Mouse (Mus musculus) intestine, postnatal 0 days (tissue): ENCODE measurements around the gene Icos. TPM values are rescaled to one million over a fixed set of nuclear protein-coding genes. Genes with fewer than 3 reads are reported as not detected.

Experiments
- ATAC-seq: fragments of 200-750 bp; cut with Nextera tagmentation; 2 replicates; pipeline ENCODE4 v1.8.0; 2017; ENCODE audit warnings: mild to moderate bottlenecking, moderate TSS enrichment, moderate library complexity
- H3K27ac ChIP-seq: fragments of 300-500 bp; sonication (generic); 2 replicates; pipeline ENCODE4 v1.5.1; 2014; ENCODE audit warnings: mild to moderate bottlenecking, low read depth, low read length, moderate library complexity
- H3K27me3 ChIP-seq: fragments of 300-500 bp; sonication (generic); replicated peaks from 2 replicates; pipeline ENCODE4 v1.6.1; 2014; ENCODE audit warnings: low read length, mixed read lengths; ENCODE audit not compliant: control insufficient read depth, insufficient read depth
- H3K36me3 ChIP-seq: fragments of 300-500 bp; sonication (generic); 2 replicates; pipeline ENCODE4 v1.6.1; 2014; ENCODE audit warnings: mild to moderate bottlenecking, moderate library complexity; ENCODE audit not compliant: control insufficient read depth, insufficient read depth
- H3K4me1 ChIP-seq: fragments of 300-500 bp; sonication (generic); replicated peaks from 2 replicates; pipeline ENCODE4 v1.6.1; 2014; ENCODE audit warnings: antibody characterized with exemption, low read length, mixed read lengths; ENCODE audit not compliant: control insufficient read depth, insufficient read depth
- H3K4me2 ChIP-seq: fragments of 300-500 bp; sonication (generic); replicated peaks from 2 replicates; pipeline ENCODE4 v1.6.1; 2014; ENCODE audit warnings: low read depth, mild to moderate bottlenecking, moderate library complexity
- H3K4me3 ChIP-seq: fragments of 300-500 bp; sonication (generic); 2 replicates; pipeline ENCODE4 v1.5.1; 2014; ENCODE audit warnings: low read depth, low read length
- H3K9ac ChIP-seq: fragments of 300-500 bp; sonication (generic); 2 replicates; pipeline ENCODE4 v1.6.1; 2014; ENCODE audit warnings: mild to moderate bottlenecking, low read depth, low read length
- H3K9me3 ChIP-seq: fragments of 300-500 bp; sonication (generic); 2 replicates; pipeline ENCODE4 v1.6.1; 2016; ENCODE audit warnings: mixed run types; ENCODE audit not compliant: control insufficient read depth
- CTCF ChIP-seq: sonication (generic); IDR thresholded peaks from 2 replicates; pipeline ENCODE4 v1.5.1; 2016; ENCODE audit warnings: low read depth, mild to moderate bottlenecking, control low read depth, antibody characterized with exemption, moderate library complexity
- WGBS: fragments of 180-500 bp; shearing (Covaris S2); extraction: QIAGEN DNeasy Blood & Tissue Kit; methylation state at CpG from one replicate; pipeline ENCODE4 v1.1.7; 2014; 5-methylcytosine and 5-hydroxymethylcytosine counted together
- polyA plus RNA-seq: library from polyadenylated mRNA; unstranded; fragments of >200 nt; fragmentation: Nextera tagmentation; extraction: Ambion mirVana; gene quantifications from 2 replicates; pipeline ENCODE4 v1.2.1, GENCODE M21; 2015

The Icos gene
- polyA plus RNA-seq, 1 experiment from 2014 or later = 0.18 TPM

- Histone ChIP-seq H3K4me2 (no peak overlapping the region), H3K27ac (no peak overlapping the region), H3K9ac (no peak overlapping the region), H3K4me1 (no peaks in the 10 kb centered on the region), H3K27me3 (no peaks in the 10 kb centered on the region), H3K36me3 (no peaks in the 10 kb centered on the region), H3K9me3 (no peaks in the 10 kb centered on the region), H3K4me3 (no peak overlapping the region)
- TF ChIP-seq CTCF = no peak
- ATAC-seq = no peak
- WGBS = 61% methylated on average over 8 of the region's 8 CpGs
Observed at GRCm38 (mm10) chr1:60990305-60990704, 12.6 kb downstream of the Icos start.

- 73% methylated on average over 3 of the region's 3 CpGs for WGBS
- Histone ChIP-seq H3K4me1 (no peaks in the 10 kb centered on the region), H3K4me3 (no peak overlapping the region), H3K4me2 (no peak overlapping the region), H3K36me3 (no peaks in the 10 kb centered on the region), H3K27me3 (no peaks in the 10 kb centered on the region), H3K9me3 (no peaks in the 10 kb centered on the region), H3K9ac (no peak overlapping the region), H3K27ac (no peak overlapping the region)
- TF ChIP-seq CTCF = peak; percentile 37; the same call in 1 of the 2 replicates
- no peak for ATAC-seq
Observed at GRCm38 (mm10) chr1:60998008-60998557, 20.4 kb downstream of the Icos start.

GRCm38 (mm10) chr1:60998689-60999088, 21.0 kb downstream of the Icos start:
- H3K9ac ChIP-seq = no peak overlapping the region
- no peak for ATAC-seq
- no peaks in the 10 kb centered on the region for H3K27me3 ChIP-seq
- H3K27ac ChIP-seq = no peak overlapping the region
- no peaks in the 10 kb centered on the region for H3K36me3 ChIP-seq
- no peak overlapping the region for H3K4me3 ChIP-seq
- H3K4me1 ChIP-seq = no peaks in the 10 kb centered on the region
- no peak for TF ChIP-seq CTCF
- WGBS = 39% methylated on average over 2 of the region's 2 CpGs
- H3K9me3 ChIP-seq = no peaks in the 10 kb centered on the region
- H3K4me2 ChIP-seq = no peak overlapping the region

- no peaks in the 10 kb centered on the region for H3K27me3 ChIP-seq
- H3K4me1 ChIP-seq = no peaks in the 10 kb centered on the region
- 93% methylated on average over 7 of the region's 7 CpGs for WGBS
- no peaks in the 10 kb centered on the region for H3K36me3 ChIP-seq
- TF ChIP-seq CTCF = no peak
- ATAC-seq = no peak
- H3K4me3 ChIP-seq = no peak overlapping the region
- H3K27ac ChIP-seq = no peak overlapping the region
- no peaks in the 10 kb centered on the region for H3K9me3 ChIP-seq
- no peak overlapping the region for H3K9ac ChIP-seq
- H3K4me2 ChIP-seq = no peak overlapping the region
Observed at GRCm38 (mm10) chr1:61001786-61002354, 24.1 kb downstream of the Icos start.

GRCm38 (mm10) chr1:61006229-61006628, 28.5 kb downstream of the Icos start:
- H3K4me2 ChIP-seq = no peak overlapping the region
- TF ChIP-seq CTCF = no peak
- no peak overlapping the region for H3K9ac ChIP-seq
- H3K27ac ChIP-seq = no peak overlapping the region
- no peaks in the 10 kb centered on the region for H3K27me3 ChIP-seq
- H3K36me3 ChIP-seq = no peaks in the 10 kb centered on the region
- H3K4me3 ChIP-seq = no peak overlapping the region
- no peak for ATAC-seq
- WGBS = 77% methylated on average over 2 of the region's 2 CpGs
- H3K9me3 ChIP-seq = no peaks in the 10 kb centered on the region
- H3K4me1 ChIP-seq = no peaks in the 10 kb centered on the region

GRCm38 (mm10) chr1:61007516-61007915, 29.8 kb downstream of the Icos start:
- no peak for ATAC-seq
- no peaks in the 10 kb centered on the region for H3K9me3 ChIP-seq
- H3K4me1 ChIP-seq = no peaks in the 10 kb centered on the region
- H3K4me2 ChIP-seq = no peak overlapping the region
- no peak overlapping the region for H3K27ac ChIP-seq
- no peak overlapping the region for H3K4me3 ChIP-seq
- TF ChIP-seq CTCF = no peak
- H3K36me3 ChIP-seq = no peaks in the 10 kb centered on the region
- no peak overlapping the region for H3K9ac ChIP-seq
- H3K27me3 ChIP-seq = no peaks in the 10 kb centered on the region

- no peak overlapping the region for H3K27ac ChIP-seq
- ATAC-seq = no peak
- no peaks in the 10 kb centered on the region for H3K27me3 ChIP-seq
- H3K4me1 ChIP-seq = no peaks in the 10 kb centered on the region
- H3K9ac ChIP-seq = no peak overlapping the region
- H3K9me3 ChIP-seq = no peaks in the 10 kb centered on the region
- no peaks in the 10 kb centered on the region for H3K36me3 ChIP-seq
- TF ChIP-seq CTCF = no peak
- H3K4me3 ChIP-seq = no peak overlapping the region
- 69% methylated on average over 1 of the region's 1 CpGs for WGBS
- no peak overlapping the region for H3K4me2 ChIP-seq
Observed at GRCm38 (mm10) chr1:61016578-61017118, 38.9 kb downstream of the Icos start.
